Mouse (Mus musculus): ENCODE measurements around the gene Map3k12.

- TF ChIP-seq CTCF (conservative IDR thresholded peaks at IDR 0.05; ENCODE audit: low read length) = no peak
- TF ChIP-seq NANOG (IDR thresholded peaks at IDR 0.05; ENCODE audit: borderline replicate concordance, low read length) = no peak
- TF ChIP-seq POU5F1 (IDR thresholded peaks at IDR 0.05; ENCODE audit: borderline replicate concordance, low read length) = no peak
Measured at GRCm38 (mm10) chr15:102503924-102504782, 12.7 kb downstream of the Map3k12 start.

Data from E14TG2a.4 (cell line).